Mouse (Mus musculus) MEL (cell line): ENCODE results near the gene Bbs9. TPM values are rescaled to one million over a fixed set of nuclear protein-coding genes. Genes with fewer than 3 reads are reported as not detected.
A peak's percentile ranks its signal among the peaks of the same experiment; 100 is the strongest.

ENCODE experiments used
- DNase-seq: peaks from one replicate; pipeline ENCODE4 v3.0.0; 2011; ENCODE audit warnings: low read depth, low spot score
- H3K27ac ChIP-seq: 2 replicates; pipeline ENCODE4 v1.5.1; 2012; ENCODE audit warnings: low read depth, mild to moderate bottlenecking, control low read depth, low read length, moderate library complexity; ENCODE audit not compliant: control insufficient read depth
- H3K27me3 ChIP-seq, 2 experiments: fragments of 150-350 bp in 1 of 2; sonication (generic) in 1 of 2; 2 replicates each; pipeline ENCODE4 v1.6.1; 2012; ENCODE audit warnings: low read length in 2 of 2, mild to moderate bottlenecking in 2 of 2, improper control_type of control experiment in 1 of 2, moderate library complexity in 1 of 2; ENCODE audit not compliant: insufficient read depth in 2 of 2, control insufficient read depth in 1 of 2
- H3K36me3 ChIP-seq, 2 experiments: 2 replicates each; pipeline ENCODE4 v1.6.1; 2012 to 2014; ENCODE audit warnings: low read length in 2 of 2, improper control_type of control experiment in 1 of 2, inconsistent platforms in 1 of 2, mild to moderate bottlenecking in 1 of 2; ENCODE audit not compliant: insufficient read depth in 2 of 2, control insufficient read depth in 1 of 2
- H3K4me1 ChIP-seq, 2 experiments: fragments of 150-350 bp in 1 of 2; sonication (generic) in 1 of 2; 2 replicates each; pipeline ENCODE4 v1.6.1; 2012; ENCODE audit warnings: low read length in 2 of 2, improper control_type of control experiment in 1 of 2, mild to moderate bottlenecking in 1 of 2; ENCODE audit not compliant: insufficient read depth in 2 of 2, control insufficient read depth in 1 of 2
- H3K4me3 ChIP-seq, 2 experiments: fragments of 150-350 bp in 1 of 2; sonication (generic) in 1 of 2; 2 replicates each; pipeline ENCODE4 v1.5.1; 2012; ENCODE audit warnings: low read depth in 2 of 2, low read length in 2 of 2, mild to moderate bottlenecking in 2 of 2, moderate library complexity in 2 of 2, control low read depth in 1 of 2, improper control_type of control experiment in 1 of 2; ENCODE audit not compliant: control insufficient read depth in 1 of 2, insufficient read depth in 1 of 2
- H3K79me2 ChIP-seq: 2 replicates; pipeline ENCODE4 v1.6.1; 2012; ENCODE audit warnings: mild to moderate bottlenecking, low read length, moderate library complexity; ENCODE audit not compliant: control insufficient read depth, poor library complexity, insufficient read depth
- H3K9ac ChIP-seq: 2 replicates; pipeline ENCODE4 v1.6.1; 2012; ENCODE audit warnings: low read depth, mild to moderate bottlenecking, control low read depth, low read length, moderate library complexity; ENCODE audit not compliant: control insufficient read depth, poor library complexity, severe bottlenecking
- H3K9me3 ChIP-seq: fragments of 150-350 bp; sonication (generic); replicated peaks from 2 replicates; pipeline ENCODE4 v1.6.1; 2012; ENCODE audit warnings: mild to moderate bottlenecking, low read length, improper control_type of control experiment, moderate library complexity; ENCODE audit not compliant: insufficient read depth
- BHLHE40 ChIP-seq: IDR thresholded peaks from 2 replicates; pipeline ENCODE4 v1.6.1; 2012; ENCODE audit warnings: low read depth, mild to moderate bottlenecking, inconsistent platforms, low read length, improper control_type of control experiment, borderline replicate concordance
- CHD1 ChIP-seq: IDR thresholded peaks from 2 replicates; pipeline ENCODE4 v1.6.1; 2012; ENCODE audit warnings: low read depth, mild to moderate bottlenecking, inconsistent platforms, low read length, improper control_type of control experiment
- E2F4 ChIP-seq: IDR thresholded peaks from 2 replicates; pipeline ENCODE4 v1.6.1; 2011; ENCODE audit warnings: low read depth, low read length, improper control_type of control experiment, borderline replicate concordance
- ELF1 ChIP-seq: IDR thresholded peaks from 2 replicates; pipeline ENCODE4 v1.6.1; 2014; ENCODE audit warnings: low read depth, mild to moderate bottlenecking, inconsistent platforms, low read length, improper control_type of control experiment, moderate library complexity
- ETS1 ChIP-seq: IDR thresholded peaks from 2 replicates; pipeline ENCODE4 v1.6.1; 2012; ENCODE audit warnings: low read depth, mild to moderate bottlenecking, inconsistent platforms, low read length, improper control_type of control experiment, moderate library complexity
- HCFC1 ChIP-seq: IDR thresholded peaks from 2 replicates; pipeline ENCODE4 v1.6.1; 2012; ENCODE audit warnings: low read depth, mild to moderate bottlenecking, inconsistent platforms, low read length, improper control_type of control experiment, moderate library complexity
- KAT2A ChIP-seq: conservative IDR thresholded peaks from 2 replicates; pipeline ENCODE4 v1.6.1; 2012; ENCODE audit warnings: low read depth, low read length, improper control_type of control experiment, inconsistent platforms
- MAX ChIP-seq: IDR thresholded peaks from 2 replicates; pipeline ENCODE4 v1.6.1; 2011; ENCODE audit warnings: low read length, improper control_type of control experiment
- MYB ChIP-seq: IDR thresholded peaks from 2 replicates; pipeline ENCODE4 v1.6.1; 2011; ENCODE audit warnings: mild to moderate bottlenecking, low read depth, low read length, improper control_type of control experiment
- MYC ChIP-seq: IDR thresholded peaks from 2 replicates; pipeline ENCODE4 v1.6.1; 2011; ENCODE audit warnings: low read depth, mild to moderate bottlenecking, low read length, improper control_type of control experiment, moderate library complexity
- NRF1 ChIP-seq: IDR thresholded peaks from 2 replicates; pipeline ENCODE4 v1.6.1; 2014; ENCODE audit warnings: low read depth, mild to moderate bottlenecking, inconsistent platforms, low read length, improper control_type of control experiment, moderate library complexity; ENCODE audit not compliant: poor library complexity, insufficient read depth, severe bottlenecking
- POLR2A ChIP-seq, 2 experiments: IDR thresholded peaks; 2 replicates each; pipeline ENCODE4 v1.6.1; 2011 to 2012; ENCODE audit warnings: low read length in 2 of 2, mild to moderate bottlenecking in 2 of 2, control low read depth in 1 of 2, improper control_type of control experiment in 1 of 2, low read depth in 1 of 2, moderate library complexity in 1 of 2; ENCODE audit not compliant: control insufficient read depth in 1 of 2, insufficient read depth in 1 of 2, poor library complexity in 1 of 2
- RCOR1 ChIP-seq: IDR thresholded peaks from 2 replicates; pipeline ENCODE4 v1.6.1; 2012; ENCODE audit warnings: low read depth, mild to moderate bottlenecking, inconsistent platforms, low read length, improper control_type of control experiment
- SIN3A ChIP-seq: IDR thresholded peaks from 2 replicates; pipeline ENCODE4 v1.6.1; 2012; ENCODE audit warnings: low read length, improper control_type of control experiment, inconsistent platforms
- SMC3 ChIP-seq: IDR thresholded peaks from 2 replicates; pipeline ENCODE4 v1.6.1; 2011; ENCODE audit warnings: low read depth, low read length, improper control_type of control experiment
- TBP ChIP-seq: IDR thresholded peaks from 2 replicates; pipeline ENCODE4 v1.8.0; 2011; ENCODE audit warnings: low read depth, low read length, improper control_type of control experiment
- TCF12 ChIP-seq: IDR thresholded peaks from 2 replicates; pipeline ENCODE4 v1.6.1; 2014; ENCODE audit warnings: low read depth, mild to moderate bottlenecking, inconsistent platforms, low read length, improper control_type of control experiment, moderate library complexity
- USF2 ChIP-seq, 2 experiments: IDR thresholded peaks; 2 replicates each; pipeline ENCODE4 v1.6.1; 2011 to 2012; ENCODE audit warnings: improper control_type of control experiment in 2 of 2, low read length in 2 of 2, borderline replicate concordance in 1 of 2, inconsistent platforms in 1 of 2, low read depth in 1 of 2, mild to moderate bottlenecking in 1 of 2; ENCODE audit not compliant: insufficient read depth in 1 of 2
- ZC3H11A ChIP-seq: IDR thresholded peaks from 2 replicates; pipeline ENCODE4 v1.6.1; 2012; ENCODE audit warnings: low read depth, mild to moderate bottlenecking, inconsistent platforms, low read length, improper control_type of control experiment
- ZMIZ1 ChIP-seq: IDR thresholded peaks from 2 replicates; pipeline ENCODE4 v1.6.1; 2012; ENCODE audit warnings: low read depth, mild to moderate bottlenecking, inconsistent platforms, low read length, improper control_type of control experiment, moderate library complexity
- ZNF384 ChIP-seq: IDR thresholded peaks from 2 replicates; pipeline ENCODE4 v1.6.1; 2012; ENCODE audit warnings: low read depth, mild to moderate bottlenecking, inconsistent platforms, low read length, improper control_type of control experiment
- polyA plus RNA-seq, 2 experiments: library from polyadenylated mRNA; stranded (reverse) in 1 of 2; unstranded in 1 of 2; fragments of >175 nt in 1 of 2; fragments of >200 nt in 1 of 2; gene quantifications; 2 replicates each; pipeline versions ENCODE4 v1.2.1 to v1.2.4; 2012; ENCODE audit warnings: low replicate concordance in 2 of 2, low read depth in 1 of 2; ENCODE audit not compliant: insufficient read length in 2 of 2, insufficient read depth in 1 of 2, missing spikeins in 1 of 2
- total RNA-seq: library from RNA; depleted of rRNA; stranded (reverse); fragments of 300-350 nt; gene quantifications from 2 replicates; pipeline ENCODE4 v1.2.3, GENCODE M21; 2012

Gene Bbs9
- total and polyA plus RNA-seq, 3 experiments = 18.5 to 19.5 TPM; not detected in 1

- peaks cover 30 to 32% of the 10 kb centered on the region in 2 experiments for H3K4me1 ChIP-seq
- no peaks in the 10 kb centered on the region for H3K9me3 ChIP-seq
- TF ChIP-seq SIN3A = no peak
- TF ChIP-seq ETS1 = peak; percentile 45
- TF ChIP-seq MYC = peak; percentile 71; the same call in 1 of the 2 replicates
- TF ChIP-seq SMC3 = no peak
- TF ChIP-seq KAT2A = peak; percentile 40
- TF ChIP-seq ELF1 = no peak
- TF ChIP-seq ZC3H11A = 0 out of 2 replicates have a peak, but pooled peaks have one; percentile 18
- TF ChIP-seq NRF1 = 0 out of 2 replicates have a peak, but pooled peaks have one; percentile 9
- TF ChIP-seq BHLHE40 = peak; percentile 3; the same call in 1 of the 2 replicates
- 0 out of 2 replicates have a peak, but pooled peaks have one; percentile 11 for TF ChIP-seq HCFC1
- peak in 1 of 2 experiments; percentile 0; a peak in 1 of 4 replicates for TF ChIP-seq POLR2A (IDR thresholded peaks at IDR 0.05; ENCODE audit: control insufficient read depth in 1 of 2, insufficient read depth in 1 of 2, low read depth in 1 of 2, low read length in 2 of 2, poor library complexity in 1 of 2)
- no peak; the same call in 1 of the 2 replicates for TF ChIP-seq MYB
- 0 out of 2 replicates have a peak, but pooled peaks have one; percentile 9 for TF ChIP-seq ZNF384
- TF ChIP-seq RCOR1 = peak; percentile 47; the same call in 1 of the 2 replicates
- 0 out of 2 replicates have a peak, but pooled peaks have one; percentile 62 for TF ChIP-seq E2F4
- TF ChIP-seq USF2 (IDR thresholded peaks at IDR 0.05; ENCODE audit: borderline replicate concordance in 1 of 2, insufficient read depth in 1 of 2, low read depth in 1 of 2, low read length in 2 of 2) = no peak; a peak in 1 of 4 replicates
- peak; percentile 58; the same call in 1 of the 2 replicates for TF ChIP-seq TBP
- TF ChIP-seq CHD1 = peak; percentile 61; the same call in 1 of the 2 replicates
- TF ChIP-seq TCF12 = peak; percentile 5; the same call in 1 of the 2 replicates
- TF ChIP-seq ZMIZ1 = 0 out of 2 replicates have a peak, but pooled peaks have one; percentile 3
- peak; percentile 62 for TF ChIP-seq MAX
- TF ChIP-seq, all 39 proteins: peak for 16
- H3K79me2 ChIP-seq = no peaks in the 10 kb centered on the region
- H3K9ac ChIP-seq = peak overlapping the region; percentile 24
- peaks cover 0 to 35% of the 10 kb centered on the region in 2 experiments; a peak in 2 of 4 replicates for H3K36me3 ChIP-seq
- peak overlapping the region; percentile 3 to 38; a peak in 3 of 4 replicates for H3K4me3 ChIP-seq
- H3K27ac ChIP-seq = peak overlapping the region; percentile 70
- no peaks in the 10 kb centered on the region for H3K27me3 ChIP-seq
- peak; percentile 85 for DNase-seq
Observed at GRCm38 (mm10) chr9:22428666-22429410, 46.7 kb upstream of the Bbs9 start.
